Mouse (Mus musculus): ENCODE data around the gene Pik3r5. TPM values are rescaled to one million over a fixed set of nuclear protein-coding genes. Genes with fewer than 3 reads are reported as not detected.
A peak's percentile ranks its signal among the peaks of the same experiment; 100 is the strongest.

The Pik3r5 gene
- polyA plus RNA-seq, 1 experiment from 2014 or later = 0.30 TPM

DNA sequence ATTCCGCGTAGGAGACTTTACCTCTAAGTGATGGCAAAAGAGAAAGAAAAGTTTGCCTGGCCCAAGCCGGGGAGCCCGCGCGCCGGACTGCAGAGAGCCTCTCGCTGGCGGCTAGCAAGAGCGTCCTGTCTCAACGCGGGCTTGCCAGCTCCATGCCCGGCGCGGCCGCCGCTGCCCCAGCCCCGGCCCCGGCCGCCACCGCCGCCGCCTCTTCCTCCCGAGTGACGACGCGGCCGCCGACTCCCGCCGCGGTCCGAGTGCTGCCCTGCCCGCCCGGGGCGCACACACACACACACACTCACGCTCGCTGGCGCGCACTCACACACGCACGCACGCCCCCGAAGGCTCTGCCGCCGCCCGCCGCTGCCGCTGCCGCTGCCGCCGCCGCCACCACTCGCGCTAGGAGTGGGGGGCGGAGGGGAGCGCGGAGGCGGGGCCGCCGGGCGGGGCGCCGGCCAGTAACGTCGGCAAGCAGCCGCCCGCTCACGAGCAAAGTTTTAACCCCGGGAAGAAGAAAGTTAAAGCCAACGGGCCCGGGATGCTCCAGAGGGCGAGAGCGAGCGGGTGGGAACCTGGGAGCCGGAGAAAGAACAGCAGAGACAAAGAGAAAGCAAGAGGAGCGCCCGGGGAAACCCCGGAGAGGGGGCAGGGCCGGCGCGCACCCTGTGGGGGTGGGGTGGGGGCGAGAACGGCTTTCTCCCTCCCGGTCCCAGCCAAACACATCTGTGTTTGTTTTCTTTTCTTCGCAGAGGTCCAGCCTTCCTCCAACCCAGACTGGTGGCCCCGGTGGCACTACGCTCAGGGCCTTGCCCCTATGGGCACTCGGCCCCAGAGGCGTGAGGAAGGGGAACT, 45.1 kb upstream of the Pik3r5 start:
- peak overlapping the region; percentile 61 for H3K9ac ChIP-seq
- TF ChIP-seq CTCF (IDR thresholded peaks at IDR 0.05; ENCODE audit: low read depth) = no peak
- peaks cover 79% of the 10 kb centered on the region for H3K27me3 ChIP-seq (ENCODE audit: insufficient read depth, low read length)
- WGBS = 1% methylated on average over 78 of the region's 90 CpGs
- no peaks in the 10 kb centered on the region for H3K9me3 ChIP-seq (ENCODE audit: low read depth, low read length)
- ATAC-seq (ENCODE audit: insufficient read depth) = peak; percentile 61
- peak overlapping the region; percentile 68 for H3K4me3 ChIP-seq (ENCODE audit: low read depth, low read length)
- no peaks in the 10 kb centered on the region for H3K36me3 ChIP-seq (ENCODE audit: insufficient read depth)
- H3K4me1 ChIP-seq (ENCODE audit: insufficient read depth) = peaks cover 10% of the 10 kb centered on the region
- DNase-seq = peak; percentile 78
- H3K4me2 ChIP-seq = peak overlapping the region; percentile 93
- peak overlapping the region; percentile 67 for H3K27ac ChIP-seq (ENCODE audit: low read depth)

GRCm38 (mm10) chr11:68387441-68387760, 44.5 kb upstream of the Pik3r5 start:
- peaks cover 10% of the 10 kb centered on the region for H3K4me1 ChIP-seq (ENCODE audit: insufficient read depth)
- peak overlapping the region; percentile 67; the same call in 1 of the 2 replicates for H3K27ac ChIP-seq (ENCODE audit: low read depth)
- peak overlapping the region; percentile 68 for H3K4me3 ChIP-seq (ENCODE audit: low read depth, low read length)
- H3K4me2 ChIP-seq = peak overlapping the region; percentile 93
- no peak for ATAC-seq (ENCODE audit: insufficient read depth)
- H3K9me3 ChIP-seq (ENCODE audit: low read depth, low read length) = no peaks in the 10 kb centered on the region
- TF ChIP-seq CTCF (IDR thresholded peaks at IDR 0.05; ENCODE audit: low read depth) = no peak
- DNase-seq = no peak
- 42% methylated on average over 4 of the region's 4 CpGs for WGBS
- H3K27me3 ChIP-seq (ENCODE audit: insufficient read depth, low read length) = peaks cover 85% of the 10 kb centered on the region
- peak overlapping the region; percentile 61 for H3K9ac ChIP-seq
- H3K36me3 ChIP-seq (ENCODE audit: insufficient read depth) = no peaks in the 10 kb centered on the region

DNA sequence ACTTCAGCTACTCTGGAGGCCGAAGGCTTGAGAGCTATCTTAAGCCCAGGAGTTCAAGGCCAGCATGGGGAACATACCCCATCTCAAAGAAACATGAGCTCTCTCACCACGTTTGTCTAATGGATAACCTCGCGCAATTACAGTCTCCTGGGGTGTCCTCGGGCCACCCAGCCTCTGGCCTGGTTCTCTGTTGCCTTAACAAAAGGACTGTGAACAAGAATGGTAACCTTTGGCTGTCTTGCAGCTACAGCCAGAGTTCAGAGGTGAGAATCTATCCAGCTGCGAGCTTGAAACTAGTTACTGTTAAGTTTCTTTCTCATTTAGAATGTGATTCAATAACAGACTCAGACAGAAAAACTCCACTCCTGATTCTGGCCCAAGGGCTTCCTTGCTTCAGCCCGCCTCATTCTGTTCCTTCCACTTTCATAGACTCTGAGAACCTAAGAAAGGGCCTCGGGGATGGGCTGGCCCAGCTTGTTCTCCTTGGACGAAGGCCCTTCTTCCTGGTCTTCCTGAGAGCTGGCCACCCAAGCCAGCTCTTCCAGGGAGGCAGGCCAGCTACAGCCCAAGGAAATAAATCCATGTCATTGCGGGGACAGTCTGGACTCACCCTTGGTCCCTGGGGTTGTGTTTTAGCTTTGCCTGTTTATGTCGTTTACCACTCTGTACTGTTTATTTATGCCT, 43.8 kb upstream of the Pik3r5 start:
- Histone ChIP-seq H3K9me3 (ENCODE audit: low read depth, low read length) (no peaks in the 10 kb centered on the region), H3K4me3 (ENCODE audit: low read depth, low read length) (no peak overlapping the region), H3K27me3 (ENCODE audit: insufficient read depth, low read length) (peaks cover 82% of the 10 kb centered on the region), H3K4me2 (no peak overlapping the region), H3K4me1 (ENCODE audit: insufficient read depth) (peaks cover 10% of the 10 kb centered on the region), H3K27ac (ENCODE audit: low read depth) (no peak overlapping the region), H3K36me3 (ENCODE audit: insufficient read depth) (no peaks in the 10 kb centered on the region), H3K9ac (no peak overlapping the region)
- no peak for TF ChIP-seq CTCF (IDR thresholded peaks at IDR 0.05; ENCODE audit: low read depth)
- 56% methylated on average over 11 of the region's 11 CpGs for WGBS
- no peak for ATAC-seq (ENCODE audit: insufficient read depth)
- DNase-seq = no peak

DNA sequence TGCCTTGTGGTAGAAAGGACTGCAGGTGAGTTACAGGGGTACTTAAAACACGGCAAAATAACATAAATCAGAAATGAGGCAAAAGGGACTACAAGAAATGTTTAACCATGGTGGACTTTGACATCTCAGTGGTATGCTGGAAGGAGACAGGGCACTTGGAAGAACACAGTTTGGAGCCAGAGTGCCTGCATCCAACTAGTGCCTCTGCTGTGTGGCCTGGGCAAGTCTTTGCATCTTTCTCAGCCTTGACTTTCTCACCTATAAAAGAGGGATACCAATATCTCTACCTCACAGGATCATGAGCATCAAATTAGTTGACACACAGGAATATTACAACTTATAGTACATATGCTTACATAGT, 43.3 kb upstream of the Pik3r5 start:
- DNase-seq (no peak), ATAC-seq (ENCODE audit: insufficient read depth) (no peak)
- no peak overlapping the region for H3K4me3 ChIP-seq (ENCODE audit: low read depth, low read length)
- TF ChIP-seq CTCF (IDR thresholded peaks at IDR 0.05; ENCODE audit: low read depth) = no peak
- WGBS = 39% methylated on average over 1 of the region's 1 CpGs
- H3K9ac ChIP-seq = no peak overlapping the region
- H3K27me3 ChIP-seq (ENCODE audit: insufficient read depth, low read length) = peaks cover 78% of the 10 kb centered on the region
- H3K4me2 ChIP-seq = no peak overlapping the region
- H3K4me1 ChIP-seq (ENCODE audit: insufficient read depth) = peaks cover 10% of the 10 kb centered on the region
- H3K36me3 ChIP-seq (ENCODE audit: insufficient read depth) = no peaks in the 10 kb centered on the region
- no peak overlapping the region for H3K27ac ChIP-seq (ENCODE audit: low read depth)
- no peaks in the 10 kb centered on the region for H3K9me3 ChIP-seq (ENCODE audit: low read depth, low read length)

- Histone ChIP-seq H3K9me3 (ENCODE audit: low read depth, low read length) (no peaks in the 10 kb centered on the region), H3K4me3 (ENCODE audit: low read depth, low read length) (no peak overlapping the region), H3K4me1 (ENCODE audit: insufficient read depth) (peaks cover 10% of the 10 kb centered on the region), H3K36me3 (ENCODE audit: insufficient read depth) (no peaks in the 10 kb centered on the region), H3K9ac (no peak overlapping the region), H3K4me2 (no peak overlapping the region), H3K27ac (ENCODE audit: low read depth) (no peak overlapping the region), H3K27me3 (ENCODE audit: insufficient read depth, low read length) (peaks cover 69% of the 10 kb centered on the region)
- ATAC-seq (ENCODE audit: insufficient read depth) = no peak
- 5% methylated on average over 8 of the region's 8 CpGs for WGBS
- TF ChIP-seq CTCF (IDR thresholded peaks at IDR 0.05; ENCODE audit: low read depth) = no peak
- DNase-seq = no peak
Measured at GRCm38 (mm10) chr11:68389621-68390020, 42.3 kb upstream of the Pik3r5 start.

DNA sequence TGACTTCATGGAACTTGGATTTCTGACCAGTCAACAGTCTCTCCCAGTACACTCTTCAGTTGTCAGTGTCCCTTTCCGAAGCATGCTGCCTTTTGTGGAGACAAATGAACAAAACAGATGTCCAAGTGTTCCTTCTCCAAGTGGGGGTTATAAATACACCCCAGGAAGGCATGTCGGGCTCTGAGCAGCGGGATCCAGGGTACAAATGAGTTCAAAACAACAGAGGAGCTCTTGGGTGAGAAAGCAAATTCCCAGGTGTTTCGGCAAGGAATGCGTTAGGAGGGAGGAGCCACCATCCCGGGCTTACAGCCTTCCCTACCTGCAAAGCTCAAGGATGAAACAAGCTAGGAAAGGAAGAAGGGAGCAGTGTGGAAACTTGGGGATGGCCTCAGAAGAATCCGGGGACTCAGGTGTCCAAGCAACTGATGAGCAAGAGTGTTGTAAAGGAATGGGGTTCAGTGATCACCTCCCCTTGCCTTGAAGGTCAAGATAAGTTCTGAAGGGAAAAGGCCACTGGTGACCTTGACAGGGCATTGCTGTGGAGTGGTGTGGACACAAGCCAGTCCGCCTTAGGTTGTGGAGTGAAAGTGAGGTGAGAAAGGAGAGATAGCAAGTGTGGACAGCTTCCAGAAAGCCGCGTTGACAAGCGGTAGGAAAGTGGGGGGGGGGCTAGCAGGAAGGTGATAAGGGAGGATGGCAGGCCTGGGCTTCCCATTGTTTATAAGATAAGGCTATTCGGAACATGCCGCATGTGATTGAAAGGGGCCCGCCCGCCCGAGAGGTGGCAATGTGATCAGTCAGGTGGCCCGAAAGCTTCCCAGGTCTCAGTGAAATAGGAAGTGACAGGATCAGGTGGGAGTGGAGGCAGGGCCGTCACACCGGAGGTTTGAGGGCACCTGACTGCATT, 41.3 kb upstream of the Pik3r5 start:
- 5% methylated on average over 19 of the region's 19 CpGs for WGBS
- Histone ChIP-seq H3K9me3 (ENCODE audit: low read depth, low read length) (no peaks in the 10 kb centered on the region), H3K4me2 (no peak overlapping the region), H3K27me3 (ENCODE audit: insufficient read depth, low read length) (peaks cover 62% of the 10 kb centered on the region), H3K4me1 (ENCODE audit: insufficient read depth) (peaks cover 5% of the 10 kb centered on the region; the same call in 1 of the 2 replicates), H3K36me3 (ENCODE audit: insufficient read depth) (no peaks in the 10 kb centered on the region), H3K27ac (ENCODE audit: low read depth) (no peak overlapping the region), H3K9ac (no peak overlapping the region), H3K4me3 (ENCODE audit: low read depth, low read length) (no peak overlapping the region; the same call in 1 of the 2 replicates)
- no peak for DNase-seq
- ATAC-seq (ENCODE audit: insufficient read depth) = no peak
- no peak for TF ChIP-seq CTCF (IDR thresholded peaks at IDR 0.05; ENCODE audit: low read depth)
